Mouse (Mus musculus): ENCODE measurements at regions not wholly inside any gene's neighbourhood (a gene's known extent, or its start where the extent isn't known, plus 50 kb on each side); places are given as distances from the start of the nearest gene placed in this dataset.

- DNase-seq (ENCODE audit: low spot score in 2 of 2) = no peak
These were observed 73.2 kb upstream of the Zc3h12c start for GRCm38 (mm10) chr9:52241577-52241976.

GRCm38 (mm10) chr9:52240585-52241320, 72.4 kb upstream of the Zc3h12c start:
- no peak for DNase-seq (ENCODE audit: low spot score in 2 of 2)

DNA sequence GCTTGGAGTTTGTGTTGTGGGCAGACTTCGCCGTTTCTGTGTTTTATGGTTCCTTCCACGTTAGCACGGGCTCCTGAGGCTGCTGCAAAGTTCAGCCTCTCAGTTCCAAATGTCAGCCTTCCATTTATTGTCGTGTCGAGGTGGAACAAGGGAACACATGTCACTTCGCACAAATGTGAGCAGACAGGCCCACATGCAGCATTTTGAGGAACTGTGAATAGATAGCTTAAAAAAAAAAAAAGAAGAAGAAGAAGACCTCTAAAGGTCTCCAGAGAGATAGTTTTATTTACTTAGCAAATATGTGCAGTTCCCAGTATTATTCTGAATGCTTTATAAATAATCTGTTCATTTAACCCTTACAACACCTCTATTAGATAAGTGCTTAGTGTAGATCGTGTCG, 66.4 kb upstream of the Zc3h12c start:
- DNase-seq (ENCODE audit: low spot score in 2 of 2) = no peak

GRCm38 (mm10) chr9:52229589-52229988, 61.2 kb upstream of the Zc3h12c start:
- DNase-seq (ENCODE audit: low spot score in 2 of 2) = no peak

GRCm38 (mm10) chr9:52225646-52226045, 57.3 kb upstream of the Zc3h12c start:
- DNase-seq (ENCODE audit: low spot score in 2 of 2) = no peak

- no peak for DNase-seq (ENCODE audit: low spot score in 2 of 2)
These were observed 55.2 kb upstream of the Zc3h12c start for GRCm38 (mm10) chr9:52223509-52224113.

All from frontal cortex, postnatal 36 days (tissue).